Mouse (Mus musculus): ENCODE data around the gene Uimc1.

Gene Uimc1

DNA sequence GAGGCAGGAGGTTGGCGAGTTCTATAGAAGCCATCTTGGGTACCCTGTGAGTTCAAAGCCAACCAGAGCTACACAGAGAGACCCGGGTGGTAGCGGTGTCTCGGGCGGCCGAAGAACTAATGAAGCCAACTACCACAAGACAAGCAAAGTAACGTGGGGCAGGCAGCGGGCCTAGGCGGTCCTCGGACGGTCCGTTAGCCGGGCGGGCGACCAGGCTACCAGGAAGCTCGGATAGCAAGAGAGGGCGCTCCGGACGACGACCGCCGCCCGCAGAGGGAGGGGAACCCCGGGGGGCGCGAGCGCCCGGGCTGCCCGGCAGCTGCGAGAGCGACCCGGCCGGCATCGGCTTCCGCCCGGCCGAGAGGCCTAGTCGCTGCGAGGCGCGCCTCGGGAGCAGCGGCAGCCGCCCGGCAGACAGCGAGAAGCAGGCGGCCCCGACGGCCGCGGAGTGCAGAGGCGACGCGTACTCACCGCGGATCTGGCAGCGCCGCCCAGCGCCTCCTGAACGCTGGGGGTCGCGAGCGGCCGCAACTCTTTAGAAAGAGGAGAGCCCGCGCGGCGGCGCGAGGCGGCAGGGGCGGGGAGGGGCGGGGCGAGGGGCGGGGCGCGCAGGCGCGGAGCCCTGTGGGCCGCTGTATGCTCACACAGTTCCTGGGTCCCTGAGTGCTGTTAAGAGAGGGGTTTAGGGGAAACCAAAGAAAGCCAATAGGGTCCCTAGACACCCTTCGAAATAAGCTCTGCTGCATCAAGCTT is at the start of gene Uimc1:
Gene Uimc1 (minus strand): TSS at position 575 of the 753 bp plus-strand sequence.
- peak; percentile 90 to 94 for DNase-seq

DNA sequence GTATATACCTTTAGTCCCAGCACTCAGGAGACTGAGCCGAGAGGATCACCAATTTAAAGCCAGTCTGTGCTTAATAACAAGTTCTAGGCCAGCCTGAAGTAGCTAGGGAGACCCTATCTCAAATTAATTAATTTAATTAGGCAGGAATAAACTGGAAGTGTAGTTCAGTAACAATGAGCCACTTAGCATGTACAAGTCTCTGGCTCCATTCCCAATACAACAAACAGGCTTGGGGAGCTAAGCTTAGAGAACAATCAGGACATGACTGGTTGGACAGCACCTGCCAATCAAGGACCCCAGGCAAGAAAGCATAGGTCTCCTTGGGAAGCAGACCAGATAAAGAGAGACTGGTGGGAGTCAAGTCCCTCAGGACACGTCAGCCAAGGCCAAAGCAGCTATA is 40.2 kb upstream of the Uimc1 start:
- DNase-seq: no peak

DNA sequence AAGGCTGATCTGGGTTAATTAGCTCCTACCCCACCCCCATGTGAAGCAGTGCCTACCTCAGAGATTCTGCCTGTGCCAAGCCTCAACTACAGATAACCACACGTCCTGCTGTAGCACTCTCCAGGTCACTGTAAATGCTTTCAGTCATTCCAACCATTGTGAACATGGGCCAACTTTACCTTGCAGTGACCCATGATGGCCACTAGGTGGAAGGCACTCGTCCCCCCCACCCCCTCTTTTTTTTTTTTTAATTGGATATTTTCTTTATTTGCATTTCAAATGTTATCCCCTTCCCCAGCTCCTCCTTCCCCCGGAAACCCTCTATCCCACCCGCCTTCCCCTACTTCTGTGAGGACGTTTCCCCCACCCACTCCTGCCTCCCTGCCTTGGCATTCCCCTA is 35.3 kb upstream of the Uimc1 start:
- peak; percentile 33 to 63 for DNase-seq

DNA sequence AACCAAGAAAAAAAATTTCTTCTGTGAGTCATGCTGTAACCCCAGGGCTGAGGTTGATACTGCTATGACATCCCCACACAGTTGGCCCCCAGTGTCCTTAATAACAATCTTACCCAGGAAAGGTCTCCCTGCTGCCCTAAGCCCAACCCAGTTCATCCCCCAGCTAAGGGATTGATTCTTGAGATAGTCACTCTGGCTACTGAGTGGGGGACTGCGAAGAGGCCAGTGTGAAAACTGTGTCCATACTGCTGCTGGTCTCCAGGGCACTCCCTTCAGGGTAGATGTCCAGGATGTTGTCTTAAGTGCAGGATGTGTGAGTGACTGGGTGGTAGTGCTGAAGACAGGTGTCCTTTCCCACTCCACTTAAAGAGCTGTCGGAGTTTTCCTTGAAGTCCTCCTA is 33.3 kb upstream of the Uimc1 start, which contains the start of gene Gm17617:
Gene Gm17617 (minus strand): TSS at position 101 of the 400 bp plus-strand sequence.
- DNase-seq: no peak

DNA sequence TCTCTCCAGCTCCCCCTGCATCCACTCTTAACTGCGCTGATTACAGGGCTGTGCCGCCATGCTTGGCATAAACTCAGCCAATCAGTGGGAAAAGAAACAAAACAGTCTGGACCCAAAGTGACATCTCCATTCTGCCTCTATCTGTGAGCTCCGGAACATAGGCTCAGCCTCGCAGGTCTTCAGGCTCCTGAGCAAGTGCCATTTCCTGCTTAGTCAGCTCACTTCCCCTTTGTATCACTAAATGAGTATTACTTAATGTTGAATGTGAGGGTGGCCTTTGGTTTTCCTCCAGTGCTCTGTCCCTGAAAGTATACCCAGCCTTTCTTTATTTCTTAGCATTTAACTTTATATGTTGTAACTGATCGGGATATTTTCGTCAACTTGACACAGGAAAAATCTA is 24.8 kb upstream of the Uimc1 start:
- no peak for DNase-seq

DNA sequence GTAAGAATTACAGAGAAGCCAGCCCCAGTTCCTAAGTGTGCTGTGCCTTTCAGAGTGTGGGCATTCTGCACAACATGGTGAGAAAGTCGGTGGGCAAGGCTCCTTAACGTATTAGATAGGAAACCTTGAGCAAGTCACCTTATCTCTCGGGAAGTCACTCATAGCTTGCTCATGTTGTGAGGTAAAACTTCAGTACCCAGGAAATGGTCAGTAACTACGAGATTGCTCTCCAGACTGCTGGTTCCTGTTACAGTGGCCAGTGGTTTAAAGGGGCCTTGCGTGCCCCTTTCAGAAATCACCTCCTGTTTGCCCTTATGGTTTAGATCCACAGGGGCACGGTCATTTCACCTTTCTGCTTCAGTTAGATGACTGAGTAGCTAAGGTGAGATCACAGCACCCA is 14.3 kb upstream of the Uimc1 start:
- no peak for DNase-seq

DNA sequence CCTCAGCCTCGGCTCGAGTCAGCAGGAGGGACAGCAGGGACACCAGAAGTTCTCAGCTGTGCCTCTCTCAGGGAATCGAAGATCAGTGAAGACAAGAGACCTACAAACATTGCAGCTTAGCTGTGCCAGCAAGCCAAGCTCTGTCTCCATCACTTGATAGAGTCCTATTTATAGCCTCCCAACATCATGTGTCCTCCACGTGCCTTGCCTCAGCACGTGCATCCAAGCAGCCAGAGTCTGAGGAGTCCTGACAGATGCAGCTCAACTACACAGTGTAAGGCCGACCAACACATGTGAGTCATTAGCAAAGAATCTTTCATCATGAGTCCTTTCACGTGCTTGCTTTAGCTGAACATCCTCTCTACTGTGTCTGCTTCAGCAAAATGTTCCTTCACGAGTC is 7.6 kb upstream of the Uimc1 start:
- peak in 1 of 2 experiments; percentile 11 for DNase-seq

DNA sequence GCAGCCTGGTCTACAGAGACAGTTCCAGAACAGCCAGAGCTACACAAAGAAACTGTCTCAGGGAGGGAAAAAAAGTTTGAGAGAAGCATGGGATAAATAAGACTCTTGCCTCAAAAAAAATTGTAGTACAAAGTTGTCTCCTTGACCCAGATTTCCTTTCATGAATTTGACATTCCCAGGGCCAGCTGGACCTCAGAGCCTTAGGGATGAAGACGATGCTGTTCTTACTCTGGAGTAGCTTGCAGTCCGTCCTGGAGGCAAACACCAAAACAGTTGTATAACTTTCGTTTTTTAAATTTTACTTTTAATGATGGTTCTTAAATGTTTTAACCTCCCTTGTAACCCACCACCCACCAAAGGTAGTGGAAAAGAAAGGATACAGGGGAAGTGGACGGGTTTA is 7.0 kb upstream of the Uimc1 start:
- DNase-seq: no peak

DNA sequence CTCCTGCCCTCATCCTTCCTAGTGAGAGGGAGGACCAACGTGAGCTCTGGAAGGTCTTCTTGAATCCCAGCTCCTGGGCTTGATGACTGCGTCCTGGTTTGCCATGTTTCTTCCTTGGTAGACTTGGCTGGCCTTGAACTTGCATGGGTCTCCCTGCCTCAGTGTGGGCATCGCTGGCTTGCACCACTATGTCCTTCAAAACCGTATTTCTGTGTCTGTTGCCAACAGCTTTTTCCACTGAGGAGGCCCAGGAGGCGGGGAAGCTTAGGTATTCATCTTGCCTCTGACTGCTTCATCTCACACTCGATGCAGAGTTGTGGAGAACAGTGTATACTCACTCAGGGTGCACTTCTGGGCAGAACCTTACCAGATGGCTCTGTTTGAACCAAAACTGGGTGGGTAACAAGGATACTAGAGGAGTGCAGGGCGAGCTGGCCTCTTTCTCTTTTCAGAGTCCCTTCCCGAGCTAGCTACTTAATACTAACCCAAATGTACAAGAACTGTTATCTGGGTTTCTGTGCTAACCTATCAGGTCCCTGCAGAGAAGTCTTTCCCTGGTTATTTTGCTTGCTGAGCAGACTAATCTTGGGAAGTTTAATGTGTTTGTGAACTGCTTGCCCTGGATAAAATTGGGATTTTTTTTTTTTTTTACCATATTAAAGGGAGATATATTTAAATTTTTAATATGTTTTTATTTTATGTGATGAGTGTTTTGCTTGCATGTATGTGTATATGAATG is 6.0 kb upstream of the Uimc1 start:
- DNase-seq: peak; percentile 24 to 33

DNA sequence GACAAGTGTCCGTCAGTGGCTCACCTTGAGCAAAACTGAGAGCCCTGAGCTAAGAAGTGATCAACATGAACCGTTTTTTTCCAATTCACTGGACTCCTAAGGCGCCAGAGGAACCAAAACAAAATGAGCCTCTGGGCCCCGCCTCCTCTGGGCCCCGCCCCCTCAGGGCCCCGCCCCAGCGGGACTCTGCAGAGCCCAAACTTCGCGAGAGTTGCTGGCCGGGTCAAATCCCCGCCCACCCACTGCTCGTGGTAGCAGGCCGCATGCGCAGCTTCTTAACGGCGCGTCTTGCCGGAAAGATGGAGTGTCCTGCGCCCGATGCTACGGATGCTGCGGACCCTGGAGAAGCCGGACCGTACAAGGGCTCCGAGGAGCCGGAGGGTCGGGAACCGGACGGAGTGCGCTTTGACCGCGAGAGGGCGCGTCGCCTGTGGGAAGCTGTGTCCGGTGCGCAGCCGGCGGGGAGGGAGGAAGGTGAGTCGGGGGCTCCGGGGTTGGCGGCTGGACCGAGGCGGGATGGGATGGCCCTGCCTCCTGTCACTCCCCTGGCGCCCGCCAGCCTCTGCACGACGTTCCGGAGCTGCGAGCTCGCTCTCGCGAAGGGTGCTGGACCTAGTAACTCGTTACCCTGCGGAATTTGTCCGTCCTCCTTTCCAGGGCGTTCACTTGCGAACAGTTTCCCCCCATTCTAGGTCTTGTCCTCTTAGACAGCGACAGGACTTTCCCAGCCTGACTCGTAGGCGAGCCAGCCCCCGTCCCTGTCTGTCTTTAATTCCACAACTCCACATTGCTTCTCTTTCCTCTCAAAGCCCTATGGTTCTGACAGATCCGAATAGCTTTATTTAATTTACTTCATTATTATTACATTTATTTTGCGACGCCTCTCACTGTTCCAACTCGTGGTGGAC is 5.2 kb upstream of the Uimc1 start, which contains the start of gene Zfp346:
Gene Zfp346 (plus strand): TSS at position 267 of the 908 bp plus-strand sequence.
- DNase-seq: peak; percentile 99

DNA sequence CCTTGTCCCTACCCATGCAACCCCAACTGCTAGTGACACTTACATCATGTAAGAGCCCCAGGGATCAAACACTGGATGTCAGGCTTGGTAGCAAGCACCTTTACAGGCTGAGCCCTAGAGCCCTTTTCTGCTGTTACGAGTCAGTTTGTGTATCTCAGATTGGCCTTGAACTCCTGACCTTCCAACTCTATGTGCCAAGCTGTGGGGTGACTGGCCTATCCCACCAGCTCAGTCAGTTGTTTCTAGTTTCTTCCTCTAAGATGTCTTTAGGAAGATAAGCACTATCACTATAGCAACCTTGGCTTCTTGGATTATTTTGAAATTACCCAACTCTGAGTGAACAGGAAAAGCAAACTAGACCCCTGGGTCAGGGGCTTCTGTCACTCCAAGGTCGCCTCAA is 3.3 kb upstream of the Uimc1 start:
- DNase-seq: no peak

DNA sequence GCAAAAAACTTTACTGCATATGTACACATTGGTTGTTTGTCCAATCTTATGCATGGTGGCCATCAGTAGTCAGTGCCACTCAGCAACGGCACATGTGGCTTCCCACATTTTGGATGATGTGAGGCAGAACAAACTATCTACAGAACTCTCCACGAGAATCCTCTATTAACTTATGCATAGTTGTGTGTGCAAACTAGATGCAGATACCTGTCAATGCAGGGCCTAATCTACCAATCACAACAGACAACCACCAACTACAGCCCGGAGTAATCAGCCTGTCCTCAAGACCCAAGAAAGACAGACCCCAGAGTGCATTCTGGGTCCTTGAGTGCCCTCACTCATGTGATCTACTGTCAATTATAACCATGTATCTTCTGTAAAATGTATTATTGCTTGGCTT is 2.3 kb upstream of the Uimc1 start:
- no peak for DNase-seq

DNA sequence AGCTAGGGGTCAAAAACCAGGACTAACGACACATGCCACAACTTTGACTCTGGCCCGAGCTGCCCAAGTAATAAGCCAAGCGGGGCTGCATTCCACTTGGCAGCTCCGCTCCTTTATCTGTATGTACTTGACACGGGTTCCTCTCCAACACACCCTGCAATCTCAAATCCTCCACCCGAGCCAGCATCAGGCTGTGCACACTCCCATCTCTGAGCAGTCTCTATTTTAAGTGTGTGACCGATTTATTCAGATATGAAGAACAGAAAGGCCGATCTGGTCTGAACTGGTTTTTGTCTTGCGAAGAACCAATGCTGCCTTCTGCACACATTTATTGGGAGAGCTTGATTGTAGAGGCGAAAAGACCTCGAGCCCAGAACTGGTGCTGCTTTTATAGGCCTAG is 1.5 kb upstream of the Uimc1 start:
- no peak for DNase-seq

DNA sequence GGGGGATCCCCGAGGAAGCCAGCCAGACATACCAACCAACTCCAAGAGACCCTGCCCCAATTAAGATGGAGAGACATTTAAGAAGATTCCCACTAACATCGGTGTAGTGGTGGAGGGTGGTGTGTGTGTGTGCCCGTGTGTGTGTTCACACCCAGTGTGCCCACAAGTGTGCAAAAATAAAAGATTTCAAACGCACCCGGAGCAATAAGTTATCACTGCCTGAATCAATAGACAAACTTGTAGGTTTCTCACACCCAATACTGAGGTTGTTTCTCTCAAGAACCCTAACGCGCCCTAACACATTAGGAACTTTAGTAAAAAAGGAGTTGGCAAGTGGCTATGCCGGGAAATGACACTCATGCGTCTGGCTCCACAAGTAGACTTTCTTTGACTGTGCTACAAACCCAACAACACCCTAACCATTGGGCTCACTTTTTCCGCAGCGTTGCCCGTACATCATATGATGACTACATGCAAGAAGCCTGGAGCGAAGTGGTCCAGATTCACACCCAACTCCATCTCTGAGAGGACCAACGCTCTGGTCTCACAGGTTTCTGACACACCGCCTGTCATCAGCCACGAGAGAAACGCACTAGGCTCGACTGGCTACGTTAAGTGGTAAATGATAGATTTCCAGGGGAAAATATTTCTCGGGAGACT is 904 bp downstream of the Uimc1 start:
- DNase-seq: peak; percentile 36 to 47

DNA sequence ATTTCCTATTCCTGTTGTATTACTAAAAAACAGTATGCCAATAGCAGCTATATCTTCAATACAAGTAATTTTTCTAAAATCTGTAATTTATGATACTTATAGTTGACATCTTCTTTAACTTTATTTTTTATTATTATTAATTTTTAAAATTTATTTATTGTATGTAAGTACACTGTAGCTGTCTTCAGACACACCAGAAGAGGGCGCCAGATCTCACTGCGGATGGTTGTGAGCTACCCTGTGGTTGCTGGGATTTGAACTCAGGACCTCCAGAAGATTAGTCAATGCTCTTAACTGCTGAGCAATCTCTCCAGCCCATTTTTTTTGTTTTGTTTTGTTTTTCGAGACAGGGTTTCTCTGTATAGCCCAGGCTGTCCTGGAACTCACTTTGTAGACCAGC is 2.3 kb downstream of the Uimc1 start:
- DNase-seq: peak; percentile 37 to 39

DNA sequence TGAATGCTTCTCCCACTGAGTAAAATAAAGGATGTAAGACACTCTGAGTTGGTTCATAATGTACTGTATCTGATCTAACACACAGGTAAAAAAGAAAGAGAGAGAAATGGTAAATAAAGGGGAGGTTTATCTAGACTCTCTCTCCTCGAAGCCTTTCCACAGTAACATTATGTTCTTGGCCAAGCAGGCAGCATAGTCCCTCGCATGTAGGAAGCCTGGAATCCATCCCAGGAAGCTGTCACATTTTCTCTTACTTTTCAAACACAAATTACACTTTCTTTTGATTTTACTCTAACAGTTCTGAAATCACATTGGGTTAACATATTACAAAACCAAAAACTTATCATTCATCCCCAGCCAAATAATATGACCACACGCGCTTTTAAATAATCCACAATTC is 7.5 kb downstream of the Uimc1 start:
- no peak for DNase-seq

DNA sequence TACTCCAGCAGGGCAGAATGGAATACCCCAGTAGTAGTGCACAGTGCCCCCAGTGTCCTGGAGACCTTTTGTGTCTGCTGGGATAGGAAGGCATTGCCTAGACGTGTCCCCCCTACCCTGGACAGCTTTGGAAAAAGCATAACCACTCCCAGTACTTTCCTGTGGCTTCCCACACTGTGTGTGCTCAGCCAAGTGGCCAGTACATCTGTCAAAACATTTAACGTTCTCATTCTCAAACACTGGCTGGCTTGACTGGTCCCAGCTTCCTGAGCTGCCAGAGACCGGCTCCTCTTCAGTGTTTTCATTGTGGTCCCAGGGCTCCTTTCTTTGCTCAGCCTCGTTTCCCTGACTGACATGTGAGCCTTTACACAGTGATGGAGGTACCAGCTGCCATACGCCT is 24.5 kb downstream of the Uimc1 start:
- DNase-seq: no peak

DNA sequence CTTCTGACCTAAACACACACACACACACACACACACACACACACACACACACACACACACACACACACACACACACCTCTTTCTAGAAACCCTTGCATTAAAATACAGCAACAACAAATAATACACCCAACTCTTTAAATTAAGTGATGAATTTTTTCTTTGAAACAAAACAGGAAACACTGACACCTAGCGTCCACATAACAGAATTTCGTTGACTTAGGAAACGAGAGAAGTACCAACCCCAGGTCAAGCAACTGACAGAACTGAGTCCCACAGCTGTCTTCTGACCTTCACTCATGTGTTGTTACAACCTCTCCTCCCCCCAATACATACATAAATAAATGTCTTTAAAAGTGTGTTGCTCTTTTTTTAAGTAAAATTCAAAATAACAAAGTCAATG is 28.8 kb downstream of the Uimc1 start:
- peak; percentile 34 to 66 for DNase-seq

DNA sequence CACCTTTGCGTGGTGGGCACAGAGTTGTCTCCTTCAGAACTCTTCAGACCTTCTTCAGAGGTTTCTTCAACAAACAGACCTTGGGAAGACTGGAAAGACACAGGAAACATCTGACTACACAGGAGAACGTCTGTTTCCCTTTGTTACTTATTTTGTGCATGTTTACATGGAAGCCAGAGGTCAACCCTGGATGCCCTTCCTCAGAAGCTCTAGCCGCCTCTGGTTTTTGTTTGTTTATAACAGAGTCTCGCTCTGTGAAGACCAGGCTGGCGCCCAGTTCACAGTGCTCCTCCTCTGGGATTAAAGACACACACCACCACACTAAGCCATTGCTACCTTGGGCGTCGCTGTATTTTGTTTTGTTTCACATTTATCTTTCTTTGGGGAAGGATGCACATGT is 30.4 kb downstream of the Uimc1 start:
- DNase-seq: no peak

DNA sequence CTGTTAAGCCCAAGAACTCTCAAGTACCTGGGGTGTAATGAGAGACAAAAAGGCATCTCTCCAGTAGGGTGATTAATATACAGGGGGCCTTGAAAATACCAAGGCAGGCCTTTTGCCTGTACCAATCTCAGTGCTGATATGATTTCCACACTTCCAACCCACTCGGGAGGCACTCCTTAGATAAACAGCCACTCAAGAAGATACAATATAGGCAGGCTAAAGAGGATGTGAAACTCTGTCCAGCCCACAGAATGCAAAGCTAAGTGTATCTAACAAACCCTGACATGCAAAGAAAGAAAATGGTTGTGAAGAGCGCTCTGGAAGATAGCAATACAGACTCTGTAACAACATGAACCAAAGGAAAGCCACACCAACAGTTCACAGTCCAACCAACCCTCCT is 36.8 kb downstream of the Uimc1 start:
- DNase-seq: no peak

DNA sequence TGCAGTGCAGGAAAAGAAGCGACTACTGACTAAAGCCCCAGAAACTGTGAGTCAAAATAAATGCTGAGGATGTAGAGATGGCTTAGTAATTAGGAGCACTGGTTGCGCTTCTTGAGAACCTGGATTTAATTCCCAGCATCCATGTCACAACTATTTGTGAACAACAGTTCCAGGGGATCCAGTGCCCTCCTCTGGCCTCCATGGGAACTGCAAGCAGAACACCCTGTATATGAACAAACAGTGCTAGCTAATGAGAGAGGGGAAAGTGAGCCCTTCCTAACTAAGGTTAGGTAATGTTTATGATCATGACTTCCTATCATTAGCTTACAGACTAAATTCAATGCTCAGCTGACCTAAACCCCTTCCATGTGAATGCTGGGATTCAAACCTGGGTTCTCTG is 42.1 kb downstream of the Uimc1 start:
- peak; percentile 47 to 56 for DNase-seq

DNA sequence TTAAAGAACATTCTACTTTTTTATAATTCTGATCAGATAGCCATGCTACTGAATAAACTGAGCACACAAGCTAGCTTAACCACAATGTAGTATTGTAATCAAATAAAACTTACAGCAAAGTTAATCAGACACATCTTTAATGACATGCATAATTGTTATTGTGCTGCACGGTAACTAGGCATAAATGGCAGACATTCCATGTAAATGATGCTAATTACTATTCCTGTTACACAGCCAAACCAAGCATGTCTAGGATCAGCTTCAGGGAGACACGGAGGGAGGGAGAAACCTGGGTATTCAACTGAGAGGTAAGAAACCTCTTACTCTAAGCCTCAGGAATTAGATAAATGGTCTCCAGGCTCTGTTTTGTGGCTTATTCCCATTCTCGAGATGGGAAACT is 52.4 kb downstream of the Uimc1 start:
- DNase-seq: no peak

DNA sequence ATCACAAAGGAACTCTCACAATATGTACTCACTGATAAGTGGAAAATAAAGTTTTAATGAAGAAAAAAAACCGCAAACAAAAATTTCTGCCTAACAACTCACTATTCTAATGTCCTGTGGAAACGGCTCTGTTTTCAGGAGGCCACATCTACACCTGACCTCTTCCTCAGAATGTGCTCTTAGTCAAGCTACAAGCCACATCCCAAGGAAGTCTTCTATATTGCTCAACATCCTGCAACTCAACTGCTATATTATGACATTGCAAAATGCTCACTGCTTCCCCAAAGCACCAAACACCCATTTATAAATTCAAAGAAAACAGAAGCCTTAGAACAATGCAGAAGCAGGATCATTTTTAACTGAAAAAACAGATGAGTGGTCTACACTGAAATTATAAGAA is 60.1 kb downstream of the Uimc1 start:
- no peak for DNase-seq
